Mouse (Mus musculus): ENCODE results near the gene Pomt1. TPM values are rescaled to one million over a fixed set of nuclear protein-coding genes. Genes with fewer than 3 reads are reported as not detected.

Gene Pomt1
- polyA plus RNA-seq, 1 experiment = 14.8 TPM

- no peak for DNase-seq (ENCODE audit: low spot score)
These were observed 14.8 kb upstream of the Pomt1 start for GRCm38 (mm10) chr2:32221577-32221976.

GRCm38 (mm10) chr2:32222057-32222456 is 14.3 kb upstream of the Pomt1 start:
- DNase-seq (ENCODE audit: low spot score) = no peak

GRCm38 (mm10) chr2:32235433-32235832 is 957 bp upstream of the Pomt1 start:
- no peak for DNase-seq (ENCODE audit: low spot score)

- DNase-seq (ENCODE audit: low spot score) = no peak
These were observed 534 bp downstream of the Pomt1 start for GRCm38 (mm10) chr2:32236760-32237487.

- no peak for DNase-seq (ENCODE audit: low spot score)
These were observed 1.2 kb downstream of the Pomt1 start for GRCm38 (mm10) chr2:32237571-32237970.

- no peak for DNase-seq (ENCODE audit: low spot score)
These were observed 2.5 kb downstream of the Pomt1 start for GRCm38 (mm10) chr2:32238708-32239435.

- no peak for DNase-seq (ENCODE audit: low spot score)
These were observed 4.2 kb downstream of the Pomt1 start for GRCm38 (mm10) chr2:32240591-32240990.

GRCm38 (mm10) chr2:32242986-32243385 is 6.6 kb downstream of the Pomt1 start:
- DNase-seq (ENCODE audit: low spot score) = no peak

- no peak for DNase-seq (ENCODE audit: low spot score)
These were observed 10.4 kb downstream of the Pomt1 start for GRCm38 (mm10) chr2:32246741-32247140.

- no peak for DNase-seq (ENCODE audit: low spot score)
These were observed 12.3 kb downstream of the Pomt1 start for GRCm38 (mm10) chr2:32248377-32249361.

- DNase-seq (ENCODE audit: low spot score) = no peak
These were observed 15.6 kb downstream of the Pomt1 start for GRCm38 (mm10) chr2:32251791-32252527.

- DNase-seq (ENCODE audit: low spot score) = no peak
These were observed 16.3 kb downstream of the Pomt1 start for GRCm38 (mm10) chr2:32252658-32253057.

GRCm38 (mm10) chr2:32253352-32253751 is 17.0 kb downstream of the Pomt1 start:
- DNase-seq (ENCODE audit: low spot score) = no peak

GRCm38 (mm10) chr2:32254563-32254962 is 18.2 kb downstream of the Pomt1 start:
- DNase-seq (ENCODE audit: low spot score) = no peak

- no peak for DNase-seq (ENCODE audit: low spot score)
These were observed 19.9 kb downstream of the Pomt1 start for GRCm38 (mm10) chr2:32256273-32256672.

- no peak for DNase-seq (ENCODE audit: low spot score)
These were observed 22.6 kb downstream of the Pomt1 start for GRCm38 (mm10) chr2:32258887-32259533.

GRCm38 (mm10) chr2:32259657-32260417 is 23.4 kb downstream of the Pomt1 start, which contains the start of gene Uck1:
Uck1 (minus strand) TSS chr2:32260159.
- peak; percentile 73 for DNase-seq (ENCODE audit: low spot score)

- no peak for DNase-seq (ENCODE audit: low spot score)
These were observed 24.2 kb downstream of the Pomt1 start for GRCm38 (mm10) chr2:32260635-32261034.

- DNase-seq (ENCODE audit: low spot score) = no peak
These were observed 39.4 kb downstream of the Pomt1 start for GRCm38 (mm10) chr2:32275823-32276222.

- no peak for DNase-seq (ENCODE audit: low spot score)
These were observed 45.9 kb downstream of the Pomt1 start for GRCm38 (mm10) chr2:32282289-32282688.

Measured in urinary bladder, adult 2 months (tissue).